Mouse (Mus musculus) hindbrain, embryonic 14.5 days (tissue): Measurements from ENCODE around the gene Serping1. TPM values are rescaled to one million over a fixed set of nuclear protein-coding genes. Genes with fewer than 3 reads are reported as not detected.

Experiments used
- ATAC-seq: fragments of 200-750 bp; cut with Nextera tagmentation; 2 replicates; pipeline ENCODE4 v1.8.0; 2017; ENCODE audit warnings: moderate number of reproducible peaks, mild to moderate bottlenecking, moderate TSS enrichment, moderate library complexity; ENCODE audit not compliant: low FRiP score
- DNase-seq: peaks from one replicate; pipeline ENCODE4 v3.0.0-alpha.2; 2015; ENCODE audit warnings: low spot score
- H3K27ac ChIP-seq: fragments of 300-500 bp; sonication (generic); 2 replicates; pipeline ENCODE4 v1.5.1; 2014; ENCODE audit warnings: mild to moderate bottlenecking, moderate library complexity
- H3K27me3 ChIP-seq: fragments of 300-500 bp; sonication (generic); 2 replicates; pipeline ENCODE4 v1.6.1; 2014; ENCODE audit warnings: mild to moderate bottlenecking, low read length, mixed read lengths; ENCODE audit not compliant: control insufficient read depth, insufficient read depth
- H3K36me3 ChIP-seq: fragments of 300-500 bp; sonication (generic); replicated peaks from 2 replicates; pipeline ENCODE4 v1.6.1; 2014; ENCODE audit not compliant: control insufficient read depth, insufficient read depth
- H3K4me1 ChIP-seq: fragments of 300-500 bp; sonication (generic); replicated peaks from 2 replicates; pipeline ENCODE4 v1.6.1; 2014; ENCODE audit warnings: antibody characterized with exemption, low read length, mixed read lengths; ENCODE audit not compliant: control insufficient read depth, insufficient read depth
- H3K4me2 ChIP-seq: fragments of 300-500 bp; sonication (generic); replicated peaks from 2 replicates; pipeline ENCODE4 v1.6.1; 2014; ENCODE audit warnings: mild to moderate bottlenecking, moderate library complexity
- H3K4me3 ChIP-seq: fragments of 300-500 bp; sonication (generic); replicated peaks from 2 replicates; pipeline ENCODE4 v1.5.1; 2014; ENCODE audit warnings: mild to moderate bottlenecking, low read length
- H3K9ac ChIP-seq: fragments of 300-500 bp; sonication (generic); 2 replicates; pipeline ENCODE4 v1.6.1; 2014
- H3K9me3 ChIP-seq: fragments of 300-500 bp; sonication (generic); 2 replicates; pipeline ENCODE4 v1.6.1; 2016; ENCODE audit warnings: low read length; ENCODE audit not compliant: control insufficient read depth
- WGBS: fragments of 180-500 bp; shearing (Covaris S2); extraction: QIAGEN DNeasy Blood & Tissue Kit; methylation state at CpG from one replicate; pipeline ENCODE4 v1.1.7; 2014; 5-methylcytosine and 5-hydroxymethylcytosine counted together
- polyA plus RNA-seq: library from polyadenylated mRNA; unstranded; fragments of >200 nt; fragmentation: Nextera tagmentation; extraction: Ambion mirVana; gene quantifications from 2 replicates; pipeline ENCODE4 v1.2.1, GENCODE M21; 2014

Serping1 gene
- polyA plus RNA-seq, 1 experiment from 2014 or later, result 36.3 TPM

GRCm38 (mm10) chr2:84772454-84772853 lies 2.8 kb downstream of the Serping1 start:
- ATAC-seq, result no peak

DNA sequence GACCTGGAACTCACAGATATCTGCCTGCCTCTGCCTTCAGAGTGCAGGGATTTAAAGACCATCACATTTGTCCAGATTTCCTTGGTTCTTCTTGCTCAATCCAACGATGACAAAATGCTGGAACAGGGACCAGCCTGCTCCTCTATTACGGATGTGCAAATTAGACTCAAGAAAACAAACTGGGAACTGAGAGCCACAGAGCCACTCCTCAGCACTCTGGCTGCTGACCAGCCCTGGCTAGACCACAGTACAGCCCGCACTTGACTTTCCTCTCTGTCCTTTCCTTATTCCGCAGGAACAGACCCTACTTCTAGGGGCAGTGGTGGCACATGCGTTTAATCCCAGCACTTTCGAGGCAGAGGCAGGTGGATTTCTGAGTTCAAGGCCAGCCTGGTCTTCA lies 4.7 kb downstream of the Serping1 start:
- no peaks in the 10 kb centered on the region for H3K27me3 ChIP-seq
- H3K27ac ChIP-seq, result no peak overlapping the region
- no peak overlapping the region for H3K4me2 ChIP-seq
- peaks cover under 1% of the 10 kb centered on the region; the same call in 1 of the 2 replicates for H3K36me3 ChIP-seq
- H3K9ac ChIP-seq, result no peak overlapping the region
- H3K4me3 ChIP-seq, result no peak overlapping the region
- no peaks in the 10 kb centered on the region for H3K9me3 ChIP-seq
- peaks cover 8% of the 10 kb centered on the region for H3K4me1 ChIP-seq
- 77% methylated on average over 6 of the region's 6 CpGs for WGBS
- no peak for DNase-seq
- ATAC-seq, result no peak

More at GRCm38 (mm10) chr2:84772454-84772853, 2.8 kb downstream of the Serping1 start:
- 85% methylated on average over 4 of the region's 4 CpGs for WGBS
- Histone ChIP-seq H3K36me3 (no peaks in the 10 kb centered on the region), H3K9ac (no peak overlapping the region), H3K4me2 (no peak overlapping the region), H3K9me3 (no peaks in the 10 kb centered on the region), H3K4me1 (peaks cover 8% of the 10 kb centered on the region), H3K4me3 (no peak overlapping the region), H3K27me3 (no peaks in the 10 kb centered on the region), H3K27ac (no peak overlapping the region)
- DNase-seq, result no peak

GRCm38 (mm10) chr2:84762818-84763217 lies 12.4 kb downstream of the Serping1 start:
- Histone ChIP-seq H3K9ac (no peak overlapping the region), H3K4me3 (no peak overlapping the region), H3K4me2 (no peak overlapping the region), H3K27ac (no peak overlapping the region), H3K36me3 (peaks cover 5% of the 10 kb centered on the region; the same call in 1 of the 2 replicates), H3K27me3 (no peaks in the 10 kb centered on the region), H3K4me1 (no peaks in the 10 kb centered on the region), H3K9me3 (no peaks in the 10 kb centered on the region)
- ATAC-seq (no peak), DNase-seq (no peak)
- 56% methylated on average over 1 of the region's 1 CpGs for WGBS

- H3K36me3 ChIP-seq, result peaks cover 5% of the 10 kb centered on the region; the same call in 1 of the 2 replicates
- no peak for ATAC-seq
- WGBS, result 55% methylated on average over 4 of the region's 4 CpGs
- H3K4me2 ChIP-seq, result no peak overlapping the region
- H3K9me3 ChIP-seq, result no peaks in the 10 kb centered on the region
- H3K4me3 ChIP-seq, result no peak overlapping the region
- no peak for DNase-seq
- H3K4me1 ChIP-seq, result no peaks in the 10 kb centered on the region
- no peak overlapping the region for H3K9ac ChIP-seq
- H3K27ac ChIP-seq, result no peak overlapping the region
- no peaks in the 10 kb centered on the region for H3K27me3 ChIP-seq
Observed at GRCm38 (mm10) chr2:84762295-84762694, 12.9 kb downstream of the Serping1 start.

GRCm38 (mm10) chr2:84761840-84762239 lies 13.4 kb downstream of the Serping1 start:
- Histone ChIP-seq H3K36me3 (peaks cover 5% of the 10 kb centered on the region; the same call in 1 of the 2 replicates), H3K4me1 (no peaks in the 10 kb centered on the region), H3K9ac (no peak overlapping the region), H3K27me3 (no peaks in the 10 kb centered on the region), H3K4me3 (no peak overlapping the region), H3K27ac (no peak overlapping the region), H3K4me2 (no peak overlapping the region), H3K9me3 (no peaks in the 10 kb centered on the region)
- DNase-seq (no peak), ATAC-seq (no peak)
- WGBS, result 95% methylated on average over 1 of the region's 1 CpGs

DNA sequence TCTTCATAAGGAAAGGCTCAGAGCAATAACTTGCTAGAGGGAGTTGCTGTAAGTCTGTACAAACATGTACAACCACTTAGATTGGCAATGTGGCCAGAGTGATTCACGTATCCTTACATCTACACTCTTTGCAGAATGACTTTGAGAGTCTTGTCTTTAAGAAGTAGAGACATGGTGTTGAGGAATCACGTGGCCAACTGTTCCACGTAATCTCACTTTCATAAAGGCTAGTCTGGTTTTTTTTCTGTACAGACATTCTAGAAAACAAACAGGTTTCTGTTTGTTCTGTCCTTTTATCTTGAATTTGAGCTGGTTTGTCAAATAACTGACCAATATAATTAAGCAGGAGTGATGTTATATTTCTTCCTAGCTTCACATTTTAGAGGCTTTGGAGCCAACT lies 13.9 kb downstream of the Serping1 start:
- ATAC-seq (no peak), DNase-seq (no peak)
- no peak overlapping the region for H3K27ac ChIP-seq
- H3K36me3 ChIP-seq, result peaks cover 5% of the 10 kb centered on the region; the same call in 1 of the 2 replicates
- no peaks in the 10 kb centered on the region for H3K27me3 ChIP-seq
- WGBS, result 91% methylated on average over 3 of the region's 3 CpGs
- no peak overlapping the region for H3K9ac ChIP-seq
- H3K9me3 ChIP-seq, result no peaks in the 10 kb centered on the region
- H3K4me2 ChIP-seq, result no peak overlapping the region
- no peak overlapping the region for H3K4me3 ChIP-seq
- H3K4me1 ChIP-seq, result no peaks in the 10 kb centered on the region

GRCm38 (mm10) chr2:84760777-84761176 lies 14.5 kb downstream of the Serping1 start:
- Histone ChIP-seq H3K27me3 (no peaks in the 10 kb centered on the region), H3K9ac (no peak overlapping the region), H3K4me1 (no peaks in the 10 kb centered on the region), H3K27ac (no peak overlapping the region), H3K9me3 (no peaks in the 10 kb centered on the region), H3K36me3 (peaks cover 5% of the 10 kb centered on the region; the same call in 1 of the 2 replicates), H3K4me2 (no peak overlapping the region), H3K4me3 (no peak overlapping the region)
- DNase-seq (no peak), ATAC-seq (no peak)
- WGBS, result 71% methylated on average over 8 of the region's 8 CpGs

DNA sequence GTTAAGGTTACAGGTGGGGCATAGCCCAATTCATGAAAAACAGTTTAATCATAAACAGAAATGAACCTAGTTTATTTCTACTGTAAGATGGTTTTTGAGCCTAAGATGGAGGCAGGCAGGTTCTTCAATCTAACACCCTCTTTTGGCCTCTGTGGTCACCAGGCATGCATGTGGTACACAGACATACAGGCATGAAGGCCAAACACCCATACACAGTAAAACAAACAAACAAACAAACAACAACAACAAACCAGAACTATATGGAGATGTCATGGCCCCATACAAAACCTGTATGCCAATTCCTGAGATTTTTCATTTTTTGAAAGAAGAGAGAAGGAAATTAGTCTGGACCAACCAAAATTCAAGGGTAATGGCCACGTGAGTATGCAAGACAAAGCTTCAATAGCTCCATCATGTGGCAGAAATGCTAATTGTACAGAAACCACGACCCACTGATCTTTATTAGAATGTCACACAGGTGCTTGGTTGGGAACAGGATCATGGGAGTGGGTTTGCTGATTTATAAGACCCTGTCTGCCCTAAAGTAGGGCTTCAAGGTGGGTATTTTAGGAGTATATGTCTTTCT lies 16.6 kb downstream of the Serping1 start:
- Histone ChIP-seq H3K36me3 (no peaks in the 10 kb centered on the region), H3K9me3 (no peaks in the 10 kb centered on the region), H3K27ac (no peak overlapping the region), H3K27me3 (no peaks in the 10 kb centered on the region), H3K4me1 (no peaks in the 10 kb centered on the region), H3K4me3 (no peak overlapping the region), H3K9ac (no peak overlapping the region), H3K4me2 (no peak overlapping the region)
- 1% methylated on average over 2 of the region's 2 CpGs for WGBS
- DNase-seq (peak; percentile 64), ATAC-seq (peak; percentile 60; the same call in 1 of the 2 replicates)

GRCm38 (mm10) chr2:84757026-84757682 lies 18.1 kb downstream of the Serping1 start:
- Histone ChIP-seq H3K9ac (no peak overlapping the region), H3K4me3 (no peak overlapping the region), H3K4me2 (no peak overlapping the region), H3K27me3 (no peaks in the 10 kb centered on the region), H3K27ac (no peak overlapping the region), H3K4me1 (no peaks in the 10 kb centered on the region), H3K9me3 (no peaks in the 10 kb centered on the region), H3K36me3 (no peaks in the 10 kb centered on the region)
- DNase-seq (no peak), ATAC-seq (no peak)
- WGBS, result 59% methylated on average over 7 of the region's 7 CpGs
